Mouse (Mus musculus) midbrain, embryonic 14.5 days (tissue): ENCODE results near the gene Anks6. TPM values are rescaled to one million over a fixed set of nuclear protein-coding genes. Genes with fewer than 3 reads are reported as not detected.

Experiments used
- ATAC-seq: fragments of 200-750 bp; cut with Nextera tagmentation; 2 replicates; pipeline ENCODE4 v1.8.0; 2017; ENCODE audit warnings: moderate number of reproducible peaks, moderate library complexity; ENCODE audit not compliant: low FRiP score, low TSS enrichment
- DNase-seq: peaks from one replicate; pipeline ENCODE4 v3.0.0-alpha.2; 2015
- H3K27ac ChIP-seq: fragments of 300-500 bp; sonication (generic); replicated peaks from 2 replicates; pipeline ENCODE4 v1.5.1; 2014; ENCODE audit warnings: mild to moderate bottlenecking, low read depth, low read length, moderate library complexity
- H3K27me3 ChIP-seq: fragments of 300-500 bp; sonication (generic); 2 replicates; pipeline ENCODE4 v1.6.1; 2014; ENCODE audit warnings: low read length, control low read depth, mixed read lengths; ENCODE audit not compliant: control insufficient read depth, insufficient read depth
- H3K36me3 ChIP-seq: fragments of 300-500 bp; sonication (generic); 2 replicates; pipeline ENCODE4 v1.6.1; 2014; ENCODE audit warnings: low read length, control low read depth; ENCODE audit not compliant: control insufficient read depth, insufficient read depth
- H3K4me1 ChIP-seq: fragments of 300-500 bp; sonication (generic); 2 replicates; pipeline ENCODE4 v1.6.1; 2014; ENCODE audit warnings: mild to moderate bottlenecking, antibody characterized with exemption, low read length, control low read depth; ENCODE audit not compliant: control insufficient read depth, insufficient read depth
- H3K4me2 ChIP-seq: fragments of 300-500 bp; sonication (generic); 2 replicates; pipeline ENCODE4 v1.6.1; 2014; ENCODE audit warnings: mild to moderate bottlenecking, low read length, moderate library complexity
- H3K4me3 ChIP-seq: fragments of 300-500 bp; sonication (generic); replicated peaks from 2 replicates; pipeline ENCODE4 v1.5.1; 2014; ENCODE audit warnings: low read depth, low read length
- H3K9ac ChIP-seq: fragments of 300-500 bp; sonication (generic); replicated peaks from 2 replicates; pipeline ENCODE4 v1.6.1; 2014; ENCODE audit warnings: mild to moderate bottlenecking, low read length, moderate library complexity
- H3K9me3 ChIP-seq: fragments of 300-500 bp; sonication (generic); 2 replicates; pipeline ENCODE4 v1.6.1; 2016; ENCODE audit warnings: low read length, control low read depth, mixed read lengths; ENCODE audit not compliant: control insufficient read depth
- WGBS: fragments of 180-500 bp; shearing (Covaris S2); extraction: QIAGEN DNeasy Blood & Tissue Kit; methylation state at CpG from one replicate; pipeline ENCODE4 v1.1.7; 2014; 5-methylcytosine and 5-hydroxymethylcytosine counted together
- polyA plus RNA-seq: library from polyadenylated mRNA; unstranded; fragments of >200 nt; fragmentation: Nextera tagmentation; extraction: Ambion mirVana; gene quantifications from 2 replicates; pipeline ENCODE4 v1.2.1, GENCODE M21; 2014

The Anks6 gene
- polyA plus RNA-seq, 1 experiment from 2014 or later: 5.3 TPM

GRCm38 (mm10) chr4:46977161-46977560, 80.1 kb downstream of the Anks6 start:
- DNase-seq (no peak), ATAC-seq (no peak)
- Histone ChIP-seq H3K27ac (no peak overlapping the region), H3K9ac (no peak overlapping the region), H3K36me3 (no peaks in the 10 kb centered on the region), H3K27me3 (no peaks in the 10 kb centered on the region), H3K9me3 (no peaks in the 10 kb centered on the region), H3K4me2 (no peak overlapping the region), H3K4me3 (no peak overlapping the region), H3K4me1 (no peaks in the 10 kb centered on the region)
- WGBS: 95% methylated on average over 7 of the region's 7 CpGs

- Histone ChIP-seq H3K36me3 (no peaks in the 10 kb centered on the region), H3K9me3 (no peaks in the 10 kb centered on the region), H3K4me2 (no peak overlapping the region), H3K9ac (no peak overlapping the region), H3K27me3 (no peaks in the 10 kb centered on the region), H3K27ac (no peak overlapping the region), H3K4me1 (no peaks in the 10 kb centered on the region), H3K4me3 (no peak overlapping the region)
- ATAC-seq (no peak), DNase-seq (no peak)
- WGBS: 83% methylated on average over 11 of the region's 11 CpGs
Observed at GRCm38 (mm10) chr4:46976671-46977071, 80.6 kb downstream of the Anks6 start.

- ATAC-seq: no peak
Observed at GRCm38 (mm10) chr4:46973322-46973721, 83.9 kb downstream of the Anks6 start.

GRCm38 (mm10) chr4:46967981-46968380, 89.2 kb downstream of the Anks6 start:
- ATAC-seq: no peak
- no peak overlapping the region for H3K27ac ChIP-seq
- no peaks in the 10 kb centered on the region for H3K9me3 ChIP-seq
- no peak overlapping the region for H3K4me2 ChIP-seq
- H3K27me3 ChIP-seq: no peaks in the 10 kb centered on the region
- no peaks in the 10 kb centered on the region for H3K4me1 ChIP-seq
- no peak for DNase-seq
- no peak overlapping the region for H3K4me3 ChIP-seq
- no peaks in the 10 kb centered on the region for H3K36me3 ChIP-seq
- whole genome bisulfite sequencing: 92% methylated on average over 10 of the region's 10 CpGs
- no peak overlapping the region for H3K9ac ChIP-seq

More at GRCm38 (mm10) chr4:46973322-46973721, 83.9 kb downstream of the Anks6 start:
- 86% methylated on average over 10 of the region's 10 CpGs for WGBS
- Histone ChIP-seq H3K9me3 (no peaks in the 10 kb centered on the region), H3K9ac (no peak overlapping the region), H3K4me3 (no peak overlapping the region), H3K27me3 (no peaks in the 10 kb centered on the region), H3K4me1 (no peaks in the 10 kb centered on the region), H3K36me3 (no peaks in the 10 kb centered on the region), H3K27ac (no peak overlapping the region), H3K4me2 (no peak overlapping the region)
- no peak for DNase-seq

GRCm38 (mm10) chr4:46966551-46966950, 90.7 kb downstream of the Anks6 start:
- Histone ChIP-seq H3K4me1 (no peaks in the 10 kb centered on the region), H3K27ac (no peak overlapping the region), H3K9me3 (no peaks in the 10 kb centered on the region), H3K27me3 (no peaks in the 10 kb centered on the region), H3K4me3 (no peak overlapping the region), H3K36me3 (no peaks in the 10 kb centered on the region), H3K9ac (no peak overlapping the region), H3K4me2 (no peak overlapping the region)
- ATAC-seq: no peak
- no peak for DNase-seq

Other genes with a start within 250 kb of the Anks6 start
- 8.6 and 10.7 TPM in 2 replicates for gene Gabbr2, start 65.6 kb downstream of the Anks6 start, polyA plus RNA-seq
- 1.8 and 3.1 TPM in 2 replicates for gene Galnt12, start 34.5 kb upstream of the Anks6 start, polyA plus RNA-seq
- gene Col15a1, start 150.7 kb upstream of the Anks6 start, polyA plus RNA-seq: 1.8 and 3.0 TPM in 2 replicates